Mouse (Mus musculus): ENCODE results near the gene Cnr2.
"Not testable (repeated sequence)": the region's sequence is repeated elsewhere in the genome, so short reads cannot be mapped to it uniquely, and the experiment has no call there.

Cnr2 gene

GRCm38 (mm10) chr4:135934708-135935500 lies 39.7 kb downstream of the Cnr2 start:
- no peak for DNase-seq (ENCODE audit: low read depth, low spot score)

- no peak for DNase-seq (ENCODE audit: low read depth, low spot score)
Measured at GRCm38 (mm10) chr4:135935502-135935901, 40.3 kb downstream of the Cnr2 start.

GRCm38 (mm10) chr4:135938858-135939257 lies 43.7 kb downstream of the Cnr2 start:
- DNase-seq (ENCODE audit: low read depth, low spot score): no peak

GRCm38 (mm10) chr4:135941026-135941425 lies 45.8 kb downstream of the Cnr2 start:
- not testable (repeated sequence) for DNase-seq (ENCODE audit: low read depth, low spot score)

GRCm38 (mm10) chr4:135942193-135942592 lies 47.0 kb downstream of the Cnr2 start:
- DNase-seq (ENCODE audit: low read depth, low spot score): no peak

GRCm38 (mm10) chr4:135943389-135943788 lies 48.2 kb downstream of the Cnr2 start:
- no peak for DNase-seq (ENCODE audit: low read depth, low spot score)

GRCm38 (mm10) chr4:135945706-135946105 lies 50.5 kb downstream of the Cnr2 start:
- no peak for DNase-seq (ENCODE audit: low read depth, low spot score)

- peak; percentile 87 for DNase-seq (ENCODE audit: low read depth, low spot score)
Measured at GRCm38 (mm10) chr4:135946278-135946658, 51.1 kb downstream of the Cnr2 start, which contains the start of gene Hmgcl. Hmgcl (plus strand) TSS chr4:135946448.

- no peak for DNase-seq (ENCODE audit: low read depth, low spot score)
Measured at GRCm38 (mm10) chr4:135946659-135947301, 51.6 kb downstream of the Cnr2 start.

- no peak for DNase-seq (ENCODE audit: low read depth, low spot score)
Measured at GRCm38 (mm10) chr4:135948142-135948541, 52.9 kb downstream of the Cnr2 start.

- no peak for DNase-seq (ENCODE audit: low read depth, low spot score)
Measured at GRCm38 (mm10) chr4:135949475-135949874, 54.3 kb downstream of the Cnr2 start.

GRCm38 (mm10) chr4:135949911-135950310 lies 54.7 kb downstream of the Cnr2 start:
- DNase-seq (ENCODE audit: low read depth, low spot score): no peak

GRCm38 (mm10) chr4:135950365-135950764 lies 55.2 kb downstream of the Cnr2 start:
- no peak for DNase-seq (ENCODE audit: low read depth, low spot score)

- no peak for DNase-seq (ENCODE audit: low read depth, low spot score)
Measured at GRCm38 (mm10) chr4:135951505-135951904, 56.3 kb downstream of the Cnr2 start.

- no peak for DNase-seq (ENCODE audit: low read depth, low spot score)
Measured at GRCm38 (mm10) chr4:135953179-135953578, 58.0 kb downstream of the Cnr2 start.

GRCm38 (mm10) chr4:135954241-135954640 lies 59.0 kb downstream of the Cnr2 start:
- DNase-seq (ENCODE audit: low read depth, low spot score): peak; percentile 54

- no peak for DNase-seq (ENCODE audit: low read depth, low spot score)
Measured at GRCm38 (mm10) chr4:135955886-135956285, 60.7 kb downstream of the Cnr2 start.

- DNase-seq (ENCODE audit: low read depth, low spot score): no peak
Measured at GRCm38 (mm10) chr4:135958354-135958753, 63.2 kb downstream of the Cnr2 start.

GRCm38 (mm10) chr4:135960717-135961116 lies 65.5 kb downstream of the Cnr2 start:
- DNase-seq (ENCODE audit: low read depth, low spot score): peak; percentile 71

- DNase-seq (ENCODE audit: low read depth, low spot score): no peak
Measured at GRCm38 (mm10) chr4:135961709-135962108, 66.5 kb downstream of the Cnr2 start.

- DNase-seq (ENCODE audit: low read depth, low spot score): no peak
Measured at GRCm38 (mm10) chr4:135962198-135962597, 67.0 kb downstream of the Cnr2 start.

GRCm38 (mm10) chr4:135962946-135963345 lies 67.8 kb downstream of the Cnr2 start:
- no peak for DNase-seq (ENCODE audit: low read depth, low spot score)

Measured in embryo, embryonic 11.5 days (tissue).